Mouse (Mus musculus) embryo, embryonic 9.5 days (tissue): ENCODE measurements at regions not wholly inside any gene's neighbourhood (a gene's known extent, or its start where the extent isn't known, plus 50 kb on each side); places are given as distances from the start of the nearest gene placed in this dataset.

Source experiments
- DNase-seq: peaks from one replicate; pipeline ENCODE4 v3.0.0-alpha.2; 2017; ENCODE audit errors: extremely low spot score

- DNase-seq: no peak
Observed at GRCm38 (mm10) chr17:47225306-47226269, 143.1 kb upstream of the Mrps10 start.

DNA sequence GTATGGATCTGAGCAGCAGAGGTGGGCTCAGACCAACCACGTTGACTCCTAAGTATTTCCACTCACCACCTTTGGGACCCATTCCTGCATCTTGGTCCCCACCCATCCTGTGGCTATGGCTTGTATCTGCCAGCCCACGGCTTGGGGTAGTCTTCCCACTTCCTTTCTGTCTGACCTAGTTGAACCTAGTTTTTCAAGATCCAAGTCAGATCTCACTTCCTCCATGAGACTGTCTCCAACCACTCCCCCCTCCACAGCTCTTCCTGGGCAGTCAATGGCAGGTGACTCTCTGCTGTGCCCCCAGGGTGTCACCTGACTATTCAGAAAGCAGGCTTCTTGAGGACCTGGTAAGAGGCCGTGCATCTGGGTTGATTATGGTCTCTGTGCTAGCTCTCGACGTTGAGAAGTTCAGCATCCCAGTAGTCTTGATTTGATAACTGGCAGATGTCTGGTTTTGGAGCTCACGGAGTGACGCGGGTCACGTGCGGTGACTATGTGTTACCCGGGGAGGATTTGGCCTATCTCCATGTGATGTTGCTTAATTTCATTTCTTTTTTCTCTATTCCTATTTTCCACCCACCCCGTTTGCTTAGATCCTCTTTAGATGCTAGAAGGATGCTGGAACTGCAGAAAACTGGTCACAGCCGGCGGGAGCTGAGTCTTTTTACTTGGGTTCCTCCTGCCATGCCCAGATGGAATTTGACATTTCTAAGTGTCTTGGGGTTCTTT lies 147.5 kb upstream of the Mrps10 start:
- no peak for DNase-seq

GRCm38 (mm10) chr17:47219846-47220245 lies 148.8 kb upstream of the Mrps10 start:
- no peak for DNase-seq

DNA sequence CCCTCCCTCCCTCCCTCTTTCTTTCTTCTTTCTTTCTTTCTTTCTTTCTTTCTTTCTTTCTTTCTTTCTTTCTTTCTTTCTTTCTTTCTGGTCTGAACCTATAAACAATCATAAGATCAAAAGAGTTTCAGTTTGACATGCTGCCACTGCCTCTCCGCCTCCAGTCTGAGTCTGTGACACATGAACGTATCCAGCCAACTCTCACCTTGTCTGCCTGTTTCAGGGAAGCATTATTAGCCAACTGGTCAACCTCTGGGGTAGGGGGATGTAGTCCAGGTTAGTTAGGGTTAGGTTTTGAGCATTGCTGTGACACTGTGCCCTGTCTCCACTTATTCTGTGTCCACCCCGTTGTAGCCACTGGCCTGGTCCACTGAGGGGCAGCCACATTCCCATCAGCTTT lies 152.2 kb upstream of the Mrps10 start:
- DNase-seq: no peak

- DNase-seq: no peak
Observed at GRCm38 (mm10) chr17:47215841-47216240, 152.8 kb upstream of the Mrps10 start.

DNA sequence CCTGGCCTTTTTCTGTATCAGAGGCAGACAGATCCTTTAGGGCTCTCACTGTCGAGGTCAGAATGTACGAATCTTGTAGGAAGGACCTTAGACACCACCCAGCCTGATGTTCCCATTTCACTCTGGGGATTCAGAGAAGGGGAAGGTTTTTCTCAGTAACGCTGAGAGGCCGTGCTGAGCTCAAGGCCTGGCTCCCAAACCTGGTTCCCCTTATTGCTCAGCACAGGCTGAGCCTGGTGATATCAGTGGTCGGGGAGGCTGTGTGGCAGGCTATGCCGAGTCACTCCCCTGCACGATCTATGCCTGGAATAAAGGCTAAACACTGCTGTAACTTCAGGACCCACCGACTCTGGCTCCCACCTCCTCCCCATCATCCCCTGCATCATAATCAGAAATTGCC lies 154.6 kb upstream of the Mrps10 start:
- DNase-seq: no peak

DNA sequence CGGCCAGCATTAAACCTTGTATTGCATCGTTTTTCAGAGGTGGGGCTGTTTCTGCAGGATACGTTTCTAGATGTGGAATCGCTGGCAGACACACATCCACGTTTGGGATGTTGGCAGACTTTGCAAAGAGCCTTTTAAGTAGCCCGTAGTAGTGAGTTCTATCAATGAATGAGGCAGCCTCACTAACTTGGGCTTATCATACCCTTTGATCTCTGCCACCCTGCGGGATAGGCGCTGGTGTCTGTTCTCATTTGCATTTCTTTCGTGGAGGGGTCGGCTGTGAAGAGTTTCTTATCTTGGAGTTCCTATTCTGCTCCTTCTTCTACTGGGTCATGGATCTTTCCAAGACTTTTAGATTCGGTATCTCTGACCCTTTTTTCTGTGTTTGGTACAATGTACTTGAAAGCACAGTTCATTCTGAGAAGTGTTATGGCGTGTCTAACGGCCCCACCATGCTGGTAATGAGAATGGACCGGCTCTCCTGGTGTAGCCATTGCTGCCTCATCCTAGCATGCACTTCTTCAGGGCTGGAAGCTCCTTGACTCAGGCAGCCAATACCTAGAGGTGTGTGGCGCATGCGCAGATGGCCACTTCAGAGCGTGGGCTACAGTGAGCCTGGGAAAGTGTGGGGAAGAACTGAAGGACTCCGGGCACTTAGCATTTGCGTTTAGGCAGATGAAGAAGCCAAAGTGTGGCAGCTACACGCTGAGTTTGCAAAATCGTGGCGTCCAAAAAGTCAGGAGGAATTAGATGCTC lies 158.1 kb upstream of the Mrps10 start:
- DNase-seq: no peak

- DNase-seq: no peak
Observed at GRCm38 (mm10) chr17:47208886-47209585, 159.7 kb upstream of the Mrps10 start.

DNA sequence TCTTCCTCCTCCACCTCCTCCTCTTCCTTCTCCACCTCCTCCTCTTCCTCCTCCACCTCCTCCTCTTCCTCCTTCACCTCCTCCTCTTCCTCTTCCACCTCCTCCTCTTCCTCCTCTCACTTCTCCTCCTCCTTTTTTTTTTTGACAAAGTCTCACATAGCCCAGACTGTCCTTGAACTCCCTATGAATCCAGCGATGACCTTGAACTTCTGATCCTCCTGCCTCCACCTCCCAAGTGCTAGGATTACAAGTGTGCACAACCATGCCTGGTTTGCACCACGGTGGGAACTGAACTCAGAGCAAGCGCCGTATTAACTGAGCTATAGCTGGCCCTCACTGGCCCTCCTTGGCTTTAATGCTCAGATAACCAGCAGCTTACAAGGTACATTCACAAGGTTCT lies 161.2 kb upstream of the Mrps10 start:
- DNase-seq: no peak

GRCm38 (mm10) chr17:47204470-47205162 lies 164.1 kb upstream of the Mrps10 start:
- no peak for DNase-seq

- DNase-seq: no peak
Observed at GRCm38 (mm10) chr17:47199206-47199605, 169.5 kb upstream of the Mrps10 start.

DNA sequence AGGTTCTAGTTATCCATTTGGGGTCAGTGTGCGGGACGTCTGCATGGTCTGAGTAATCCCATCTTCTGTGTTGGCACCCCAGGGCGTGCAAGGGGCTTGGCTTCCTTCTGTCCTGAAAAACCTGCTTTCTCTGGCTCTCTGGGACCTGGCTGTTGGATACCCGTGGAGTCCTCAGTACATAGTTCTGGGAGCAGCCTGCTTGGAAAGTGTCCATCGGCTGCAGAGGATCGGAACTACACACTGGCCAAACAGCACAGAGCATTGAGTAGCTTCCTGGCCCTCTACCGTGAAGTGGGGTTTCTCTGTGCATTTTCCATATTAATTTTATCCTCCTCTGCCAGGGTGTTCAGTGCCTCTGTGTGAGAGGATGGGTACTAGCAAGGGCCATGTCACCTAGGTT lies 170.7 kb upstream of the Mrps10 start:
- DNase-seq: no peak

- DNase-seq: no peak
Observed at GRCm38 (mm10) chr17:47196992-47197391, 171.7 kb upstream of the Mrps10 start.

GRCm38 (mm10) chr17:47195981-47196380 lies 172.7 kb upstream of the Mrps10 start:
- no peak for DNase-seq

DNA sequence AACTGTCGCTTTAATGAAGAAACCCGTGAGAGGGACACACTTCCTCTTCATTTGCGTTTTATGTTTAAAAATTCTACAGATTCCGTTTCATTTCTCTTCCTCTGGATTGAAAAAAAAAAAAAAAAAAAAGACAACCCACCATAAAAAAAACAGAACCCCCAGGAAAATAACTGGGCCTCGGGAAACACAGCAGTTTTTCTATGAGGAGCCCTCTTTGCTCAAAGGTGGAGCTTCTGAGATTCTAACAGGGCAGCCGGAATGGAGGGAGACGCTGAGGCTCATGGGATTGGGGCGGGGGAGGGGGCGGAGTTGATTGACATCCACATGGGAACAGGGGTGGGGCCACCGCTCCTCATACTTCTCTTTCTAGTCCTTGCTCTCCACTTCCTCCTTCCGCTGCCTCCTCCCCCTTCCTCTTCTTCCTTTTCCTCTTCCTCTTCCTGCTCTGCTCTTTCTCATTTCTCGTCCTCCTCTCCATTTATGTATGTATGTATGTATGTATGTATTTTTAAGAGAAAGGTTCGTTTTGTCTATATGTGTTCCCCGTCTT lies 174.1 kb upstream of the Mrps10 start:
- no peak for DNase-seq

GRCm38 (mm10) chr17:47191416-47191815 lies 177.3 kb upstream of the Mrps10 start:
- DNase-seq: no peak

DNA sequence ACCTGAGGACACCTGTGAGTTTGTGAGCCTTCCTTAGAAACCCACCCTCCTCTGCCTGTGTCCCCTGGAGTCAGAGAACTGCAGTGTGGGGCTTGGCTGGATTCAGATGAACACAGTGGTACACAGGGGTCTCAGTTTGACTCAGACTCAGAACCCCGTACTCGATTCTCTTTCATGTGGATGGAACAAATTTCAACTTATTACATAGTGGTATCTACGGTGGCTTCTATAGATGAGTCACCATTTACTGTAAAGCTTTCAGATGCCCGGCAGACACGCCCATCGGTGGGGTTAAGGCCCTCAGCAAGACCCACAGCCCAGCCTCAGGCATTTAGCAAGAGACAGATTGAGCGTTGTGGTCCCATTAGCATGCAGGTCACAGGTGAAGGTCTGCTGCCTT lies 178.9 kb upstream of the Mrps10 start:
- DNase-seq: no peak

DNA sequence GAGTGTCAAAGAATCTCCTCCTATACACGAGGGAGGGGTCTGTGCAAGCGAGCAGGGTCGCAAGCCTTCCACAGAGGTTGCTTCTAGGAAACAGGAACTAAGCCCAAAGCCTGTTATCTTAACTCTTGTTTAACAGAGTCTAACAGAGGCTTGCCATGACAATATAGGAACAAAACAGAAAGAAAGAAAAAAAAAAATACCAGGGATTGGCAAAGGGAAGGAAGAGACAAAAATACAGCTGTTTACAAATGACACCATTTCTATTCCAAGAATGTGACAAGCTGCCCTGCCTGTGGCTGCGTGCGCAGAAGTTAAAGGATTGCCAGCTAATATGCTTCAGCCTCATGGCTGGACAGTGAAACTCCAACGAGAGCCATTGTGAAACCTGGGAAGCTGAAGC lies 173.8 kb upstream of the Ubr2 start:
- no peak for DNase-seq

DNA sequence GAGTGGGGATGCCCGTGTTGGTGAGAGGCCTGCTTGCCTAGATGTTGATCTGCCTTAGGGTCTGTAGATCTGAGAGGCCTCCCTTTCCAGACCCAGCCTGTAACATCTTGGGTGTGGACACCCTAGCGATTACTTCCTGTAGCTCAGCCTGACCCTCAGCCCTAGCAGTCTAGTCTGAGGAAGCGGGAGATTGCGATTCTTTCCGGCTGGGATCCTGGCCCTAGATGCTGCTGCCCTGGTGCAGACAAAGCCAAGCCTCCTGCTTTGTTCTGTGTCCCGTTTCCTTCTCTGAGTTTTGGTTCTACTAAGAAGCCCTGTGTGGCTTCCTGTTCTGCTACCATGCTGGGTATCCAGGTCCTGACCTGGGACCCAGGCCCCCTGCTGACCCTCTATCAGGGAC lies 171.8 kb upstream of the Ubr2 start:
- DNase-seq: no peak

GRCm38 (mm10) chr17:47179410-47179809 lies 169.1 kb upstream of the Ubr2 start:
- no peak for DNase-seq

GRCm38 (mm10) chr17:47178705-47179104 lies 168.3 kb upstream of the Ubr2 start:
- DNase-seq: no peak
